Mouse (Mus musculus): ENCODE data around the gene Msmp. TPM values are rescaled to one million over a fixed set of nuclear protein-coding genes. Genes with fewer than 3 reads are reported as not detected.

Gene Msmp
- total RNA-seq, 2 experiments from 2014 or later = not detected

Small RNAs within 50 kb of the gene (microRNA-seq; reads per million reads assigned to microRNA genes)
- 0 to 0.23 reads per million in 2 experiments for gene Gm25262

Other genes starting within 250 kb of the Msmp start
- 100 to 1,000 TPM; 127 to 145 TPM for gene Rusc2, start 202.5 kb downstream of the Msmp start, total RNA-seq (2021)
- 1 to 10 TPM in 1 of 2 experiments, under 1 TPM in 1; 0.76 to 2.4 TPM for gene Fam166b, start 155.4 kb downstream of the Msmp start, total RNA-seq (2021)
- gene Tesk1, start 142.6 kb downstream of the Msmp start, total RNA-seq (2021) = 10 to 100 TPM; 63.0 to 64.4 TPM
- gene Cd72, start 129.9 kb downstream of the Msmp start, total RNA-seq (2021) = not detected
- gene Sit1, start 100.8 kb downstream of the Msmp start, total RNA-seq (2021) = not detected
- gene Ccdc107, start 91.6 kb downstream of the Msmp start, total RNA-seq (2021) = 10 to 100 TPM; 26.0 to 28.3 TPM
- 1 to 10 TPM in 1 of 2 experiments, under 1 TPM in 1; 0.74 to 1.2 TPM for gene Arhgef39, start 84.8 kb downstream of the Msmp start, total RNA-seq (2021)
- gene Car9, start 77.5 kb downstream of the Msmp start, total RNA-seq (2021) = not detected
- 1 to 10 TPM; 6.2 to 8.1 TPM for gene Tpm2, start 60.7 kb downstream of the Msmp start, total RNA-seq (2021)
- gene Creb3, start 22.2 kb downstream of the Msmp start, total RNA-seq (2021) = 10 to 100 TPM; 74.0 TPM
- 10 to 100 TPM; 46.0 to 52.1 TPM for gene Tln1, start 21.8 kb downstream of the Msmp start, total RNA-seq (2021)
- gene Rgp1, start 5.8 kb downstream of the Msmp start, total RNA-seq (2021) = 10 to 100 TPM; 44.5 to 55.8 TPM
- 10 to 100 TPM; 56.1 to 60.6 TPM for gene Gba2, start 5.6 kb downstream of the Msmp start, total RNA-seq (2021)
- gene Npr2, start 47.4 kb upstream of the Msmp start, total RNA-seq (2021) = 10 to 100 TPM; 46.9 to 50.0 TPM
- 1 to 10 TPM in 1 of 2 experiments, under 1 TPM in 1; 0.98 to 2.3 TPM for gene Spag8, start 69.1 kb upstream of the Msmp start, total RNA-seq (2021)
- gene Hint2, start 72.0 kb upstream of the Msmp start, total RNA-seq (2021) = 10 to 100 TPM; 33.1 to 37.8 TPM
- gene Tmem8b, start 84.5 kb upstream of the Msmp start, total RNA-seq (2021) = 10 to 100 TPM; 55.8 to 57.6 TPM
- 1 to 10 TPM; 1.2 TPM for gene Fam221b, start 84.7 kb upstream of the Msmp start, total RNA-seq (2021)
- not detected for gene Olfr70, start 116.3 kb upstream of the Msmp start, total RNA-seq (2021)
- not detected for gene Olfr71, start 125.8 kb upstream of the Msmp start, total RNA-seq (2021)
- gene Hrct1, start 142.7 kb upstream of the Msmp start, total RNA-seq (2021) = 1 to 10 TPM in 1 of 2 experiments, under 1 TPM in 1; 0.52 to 1.5 TPM
- gene Spaar, start 145.5 kb upstream of the Msmp start, total RNA-seq (2021) = under 1 TPM; 0.38 to 0.53 TPM
- gene Olfr159, start 186.5 kb upstream of the Msmp start, total RNA-seq (2021) = not detected
- not detected for gene Olfr156, start 239.4 kb upstream of the Msmp start, total RNA-seq (2021)